Mouse (Mus musculus) hindbrain, embryonic 15.5 days (tissue): ENCODE measurements around the gene Rnf216. TPM values are rescaled to one million over a fixed set of nuclear protein-coding genes. Genes with fewer than 3 reads are reported as not detected.

Experiments used
- ATAC-seq: fragments of 200-750 bp; cut with Nextera tagmentation; 2 replicates; pipeline ENCODE4 v1.8.0; 2017; ENCODE audit warnings: low read depth, moderate number of reproducible peaks, moderate TSS enrichment; ENCODE audit not compliant: low FRiP score
- H3K27ac ChIP-seq: fragments of 300-500 bp; sonication (generic); replicated peaks from 2 replicates; pipeline ENCODE4 v1.5.1; 2015; ENCODE audit warnings: mild to moderate bottlenecking, inconsistent platforms
- H3K27me3 ChIP-seq: fragments of 300-500 bp; sonication (generic); 2 replicates; pipeline ENCODE4 v1.6.1; 2015; ENCODE audit warnings: control low read depth, inconsistent platforms
- H3K36me3 ChIP-seq: fragments of 300-500 bp; sonication (generic); 2 replicates; pipeline ENCODE4 v1.6.1; 2015; ENCODE audit warnings: control low read depth, inconsistent platforms
- H3K4me1 ChIP-seq: fragments of 300-500 bp; sonication (generic); replicated peaks from 2 replicates; pipeline ENCODE4 v1.6.1; 2015; ENCODE audit warnings: control low read depth, inconsistent platforms
- H3K4me2 ChIP-seq: fragments of 300-500 bp; sonication (generic); 2 replicates; pipeline ENCODE4 v1.6.1; 2015; ENCODE audit warnings: moderate library complexity, mild to moderate bottlenecking, inconsistent platforms
- H3K4me3 ChIP-seq: fragments of 300-500 bp; sonication (generic); 2 replicates; pipeline ENCODE4 v1.5.1; 2015; ENCODE audit warnings: mild to moderate bottlenecking, inconsistent platforms
- H3K9ac ChIP-seq: fragments of 300-500 bp; sonication (generic); 2 replicates; pipeline ENCODE4 v1.6.1; 2015; ENCODE audit warnings: inconsistent platforms
- H3K9me3 ChIP-seq: fragments of 300-500 bp; sonication (generic); 2 replicates; pipeline ENCODE4 v1.6.1; 2016; ENCODE audit warnings: control low read depth, inconsistent platforms
- WGBS: fragments of 180-500 bp; shearing (Covaris S2); methylation state at CpG from one replicate; pipeline ENCODE4 v1.1.7; 2015; 5-methylcytosine and 5-hydroxymethylcytosine counted together
- polyA plus RNA-seq: library from polyadenylated mRNA; unstranded; fragments of >200 nt; fragmentation: Nextera tagmentation; extraction: Ambion mirVana; gene quantifications from 2 replicates; pipeline ENCODE4 v1.2.1, GENCODE M21; 2015

Gene Rnf216
- polyA plus RNA-seq, 1 experiment from 2014 or later, result 30.4 TPM

GRCm38 (mm10) chr5:143050273-143050672, 62.5 kb downstream of the Rnf216 start:
- H3K4me2 ChIP-seq, result no peak overlapping the region
- no peak for ATAC-seq
- H3K9ac ChIP-seq, result no peak overlapping the region
- H3K9me3 ChIP-seq, result no peaks in the 10 kb centered on the region
- H3K36me3 ChIP-seq, result no peaks in the 10 kb centered on the region
- no peaks in the 10 kb centered on the region for H3K27me3 ChIP-seq
- peak overlapping the region; percentile 81; the same call in 1 of the 2 replicates for H3K27ac ChIP-seq
- peaks cover 31% of the 10 kb centered on the region for H3K4me1 ChIP-seq
- no peak overlapping the region for H3K4me3 ChIP-seq
- WGBS, result 69% methylated on average over 5 of the region's 5 CpGs

GRCm38 (mm10) chr5:143049746-143050145, 63.0 kb downstream of the Rnf216 start:
- Histone ChIP-seq H3K4me1 (peaks cover 31% of the 10 kb centered on the region), H3K4me3 (no peak overlapping the region), H3K27me3 (no peaks in the 10 kb centered on the region), H3K9me3 (no peaks in the 10 kb centered on the region), H3K36me3 (no peaks in the 10 kb centered on the region), H3K4me2 (no peak overlapping the region), H3K27ac (peak overlapping the region; percentile 81; the same call in 1 of the 2 replicates), H3K9ac (no peak overlapping the region)
- 28% methylated on average over 4 of the region's 4 CpGs for WGBS
- ATAC-seq, result no peak

GRCm38 (mm10) chr5:143049013-143049385, 63.8 kb downstream of the Rnf216 start:
- no peak overlapping the region for H3K4me2 ChIP-seq
- H3K36me3 ChIP-seq, result no peaks in the 10 kb centered on the region
- no peak for ATAC-seq
- H3K9ac ChIP-seq, result no peak overlapping the region
- WGBS, result 52% methylated on average over 1 of the region's 1 CpGs
- no peak overlapping the region for H3K4me3 ChIP-seq
- H3K27me3 ChIP-seq, result no peaks in the 10 kb centered on the region
- peaks cover 31% of the 10 kb centered on the region for H3K4me1 ChIP-seq
- H3K27ac ChIP-seq, result peak overlapping the region; percentile 81
- H3K9me3 ChIP-seq, result no peaks in the 10 kb centered on the region

GRCm38 (mm10) chr5:143048232-143049012, 64.4 kb downstream of the Rnf216 start:
- Histone ChIP-seq H3K27ac (peak overlapping the region; percentile 81), H3K36me3 (no peaks in the 10 kb centered on the region), H3K4me3 (no peak overlapping the region), H3K9ac (0 out of 2 replicates have a peak overlapping the region, but pooled peaks have one; percentile 17), H3K9me3 (no peaks in the 10 kb centered on the region), H3K4me2 (no peak overlapping the region), H3K27me3 (no peaks in the 10 kb centered on the region), H3K4me1 (peaks cover 31% of the 10 kb centered on the region)
- ATAC-seq, result peak; percentile 73; the same call in 1 of the 2 replicates

- H3K4me2 ChIP-seq, result no peak overlapping the region
- WGBS, result 97% methylated on average over 1 of the region's 1 CpGs
- H3K27ac ChIP-seq, result peak overlapping the region; percentile 81
- no peaks in the 10 kb centered on the region for H3K27me3 ChIP-seq
- H3K9me3 ChIP-seq, result no peaks in the 10 kb centered on the region
- ATAC-seq, result no peak
- H3K9ac ChIP-seq, result no peak overlapping the region
- peaks cover 26% of the 10 kb centered on the region for H3K4me1 ChIP-seq
- H3K36me3 ChIP-seq, result no peaks in the 10 kb centered on the region
- H3K4me3 ChIP-seq, result no peak overlapping the region
Observed at GRCm38 (mm10) chr5:143047586-143047985, 65.2 kb downstream of the Rnf216 start.

- Histone ChIP-seq H3K27me3 (no peaks in the 10 kb centered on the region), H3K4me1 (peaks cover 21% of the 10 kb centered on the region), H3K27ac (no peak overlapping the region), H3K36me3 (no peaks in the 10 kb centered on the region), H3K9me3 (no peaks in the 10 kb centered on the region), H3K4me2 (no peak overlapping the region), H3K9ac (no peak overlapping the region), H3K4me3 (no peak overlapping the region)
- 46% methylated on average over 2 of the region's 2 CpGs for WGBS
- ATAC-seq, result no peak
Observed at GRCm38 (mm10) chr5:143043902-143044301, 68.9 kb downstream of the Rnf216 start.

- Histone ChIP-seq H3K9ac (no peak overlapping the region), H3K4me3 (no peak overlapping the region), H3K4me2 (no peak overlapping the region), H3K4me1 (peaks cover 14% of the 10 kb centered on the region), H3K9me3 (no peaks in the 10 kb centered on the region), H3K27ac (no peak overlapping the region), H3K27me3 (no peaks in the 10 kb centered on the region), H3K36me3 (no peaks in the 10 kb centered on the region)
- WGBS, result 89% methylated on average over 2 of the region's 2 CpGs
- no peak for ATAC-seq
Observed at GRCm38 (mm10) chr5:143043285-143043684, 69.5 kb downstream of the Rnf216 start.

- Histone ChIP-seq H3K4me3 (no peak overlapping the region), H3K4me1 (no peaks in the 10 kb centered on the region), H3K27me3 (no peaks in the 10 kb centered on the region), H3K4me2 (no peak overlapping the region), H3K36me3 (no peaks in the 10 kb centered on the region), H3K9me3 (no peaks in the 10 kb centered on the region), H3K9ac (no peak overlapping the region), H3K27ac (no peak overlapping the region)
- no peak for ATAC-seq
- WGBS, result 87% methylated on average over 4 of the region's 4 CpGs
Observed at GRCm38 (mm10) chr5:143038794-143039193, 74.0 kb downstream of the Rnf216 start.

GRCm38 (mm10) chr5:143037201-143037600, 75.6 kb downstream of the Rnf216 start:
- ATAC-seq, result no peak
- H3K9ac ChIP-seq, result no peak overlapping the region
- no peak overlapping the region for H3K27ac ChIP-seq
- H3K4me1 ChIP-seq, result no peaks in the 10 kb centered on the region
- no peak overlapping the region for H3K4me3 ChIP-seq
- H3K4me2 ChIP-seq, result no peak overlapping the region
- H3K9me3 ChIP-seq, result no peaks in the 10 kb centered on the region
- H3K36me3 ChIP-seq, result no peaks in the 10 kb centered on the region
- H3K27me3 ChIP-seq, result no peaks in the 10 kb centered on the region
- 13% methylated on average over 1 of the region's 1 CpGs for WGBS

GRCm38 (mm10) chr5:143036052-143036451, 76.7 kb downstream of the Rnf216 start:
- Histone ChIP-seq H3K36me3 (no peaks in the 10 kb centered on the region), H3K4me3 (no peak overlapping the region), H3K4me1 (no peaks in the 10 kb centered on the region), H3K27me3 (no peaks in the 10 kb centered on the region), H3K4me2 (no peak overlapping the region), H3K27ac (no peak overlapping the region), H3K9me3 (no peaks in the 10 kb centered on the region), H3K9ac (no peak overlapping the region)
- 96% methylated on average over 1 of the region's 1 CpGs for WGBS
- ATAC-seq, result no peak

GRCm38 (mm10) chr5:143035271-143035670, 77.5 kb downstream of the Rnf216 start:
- H3K27ac ChIP-seq, result no peak overlapping the region

GRCm38 (mm10) chr5:143034108-143034507, 78.7 kb downstream of the Rnf216 start:
- H3K4me1 ChIP-seq, result no peaks in the 10 kb centered on the region
- no peak overlapping the region for H3K27ac ChIP-seq
- no peak overlapping the region for H3K4me2 ChIP-seq
- no peaks in the 10 kb centered on the region for H3K27me3 ChIP-seq
- WGBS, result 84% methylated on average over 3 of the region's 3 CpGs
- no peaks in the 10 kb centered on the region for H3K9me3 ChIP-seq
- no peak for ATAC-seq
- no peak overlapping the region for H3K4me3 ChIP-seq
- H3K36me3 ChIP-seq, result no peaks in the 10 kb centered on the region
- H3K9ac ChIP-seq, result no peak overlapping the region

More at GRCm38 (mm10) chr5:143035271-143035670, 77.5 kb downstream of the Rnf216 start:
- no peak for ATAC-seq
- no peaks in the 10 kb centered on the region for H3K9me3 ChIP-seq
- WGBS, result 83% methylated on average over 4 of the region's 4 CpGs
- no peak overlapping the region for H3K9ac ChIP-seq
- H3K4me1 ChIP-seq, result no peaks in the 10 kb centered on the region
- H3K36me3 ChIP-seq, result no peaks in the 10 kb centered on the region
- no peak overlapping the region for H3K4me2 ChIP-seq
- H3K27me3 ChIP-seq, result no peaks in the 10 kb centered on the region
- H3K4me3 ChIP-seq, result no peak overlapping the region

GRCm38 (mm10) chr5:143033277-143033676, 79.5 kb downstream of the Rnf216 start:
- Histone ChIP-seq H3K36me3 (no peaks in the 10 kb centered on the region), H3K27ac (no peak overlapping the region), H3K4me2 (no peak overlapping the region), H3K9ac (no peak overlapping the region), H3K27me3 (no peaks in the 10 kb centered on the region), H3K9me3 (no peaks in the 10 kb centered on the region), H3K4me3 (no peak overlapping the region), H3K4me1 (no peaks in the 10 kb centered on the region)
- 89% methylated on average over 3 of the region's 3 CpGs for WGBS
- ATAC-seq, result no peak
